Mouse (Mus musculus): ENCODE measurements at regions not wholly inside any gene's neighbourhood (a gene's known extent, or its start where the extent isn't known, plus 50 kb on each side); places are given as distances from the start of the nearest gene placed in this dataset.

DNA sequence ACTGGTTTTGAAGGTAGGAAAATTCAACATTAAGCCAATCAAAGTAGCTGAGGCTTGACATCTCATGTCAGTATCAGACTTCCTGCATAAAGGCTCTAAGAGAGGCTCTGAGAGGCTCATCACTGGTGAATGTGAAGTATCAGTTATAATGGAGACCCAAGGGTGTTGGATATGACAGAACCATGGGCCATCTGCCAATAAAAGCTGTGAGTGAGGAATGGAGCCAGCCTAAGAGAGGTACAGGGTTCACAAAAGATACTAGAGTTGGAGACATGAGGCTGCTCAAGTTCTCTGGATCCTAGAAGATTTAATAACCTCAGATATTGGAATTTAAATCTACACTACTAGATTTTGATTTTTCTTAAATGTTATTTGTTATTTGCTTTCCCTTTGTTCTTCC lies 440.1 kb upstream of the BC052040 start:
- no peak for TF ChIP-seq CTCF (IDR thresholded peaks at IDR 0.05; ENCODE audit: low read depth, low read length)
- TF ChIP-seq POLR2A (IDR thresholded peaks at IDR 0.05; ENCODE audit: borderline replicate concordance, low read depth, low read length) = no peak
- H3K4me3 ChIP-seq (ENCODE audit: insufficient read depth, low read length) = no peak overlapping the region
- H3K27ac ChIP-seq (ENCODE audit: insufficient read depth, low read depth, low read length) = no peak overlapping the region
- H3K4me1 ChIP-seq (ENCODE audit: control insufficient read depth, insufficient read depth, low read length) = no peaks in the 10 kb centered on the region

GRCm38 (mm10) chr2:115172111-115172510 lies 409.4 kb upstream of the BC052040 start:
- no peak for TF ChIP-seq CTCF (IDR thresholded peaks at IDR 0.05; ENCODE audit: low read depth, low read length)
- TF ChIP-seq POLR2A (IDR thresholded peaks at IDR 0.05; ENCODE audit: borderline replicate concordance, low read depth, low read length) = no peak
- H3K27ac ChIP-seq (ENCODE audit: insufficient read depth, low read depth, low read length) = no peak overlapping the region
- H3K4me3 ChIP-seq (ENCODE audit: insufficient read depth, low read length) = no peak overlapping the region
- H3K4me1 ChIP-seq (ENCODE audit: control insufficient read depth, insufficient read depth, low read length) = no peaks in the 10 kb centered on the region

GRCm38 (mm10) chr2:115177076-115177475 lies 404.4 kb upstream of the BC052040 start:
- H3K4me1 ChIP-seq (ENCODE audit: control insufficient read depth, insufficient read depth, low read length) = no peaks in the 10 kb centered on the region
- no peak overlapping the region for H3K27ac ChIP-seq (ENCODE audit: insufficient read depth, low read depth, low read length)
- TF ChIP-seq CTCF (IDR thresholded peaks at IDR 0.05; ENCODE audit: low read depth, low read length) = no peak
- TF ChIP-seq POLR2A (IDR thresholded peaks at IDR 0.05; ENCODE audit: borderline replicate concordance, low read depth, low read length) = no peak
- H3K4me3 ChIP-seq (ENCODE audit: insufficient read depth, low read length) = no peak overlapping the region

GRCm38 (mm10) chr2:115177896-115178295 lies 403.6 kb upstream of the BC052040 start:
- TF ChIP-seq CTCF (IDR thresholded peaks at IDR 0.05; ENCODE audit: low read depth, low read length) (no peak), POLR2A (IDR thresholded peaks at IDR 0.05; ENCODE audit: borderline replicate concordance, low read depth, low read length) (no peak)
- Histone ChIP-seq H3K4me1 (ENCODE audit: control insufficient read depth, insufficient read depth, low read length) (no peaks in the 10 kb centered on the region), H3K4me3 (ENCODE audit: insufficient read depth, low read length) (no peak overlapping the region)

DNA sequence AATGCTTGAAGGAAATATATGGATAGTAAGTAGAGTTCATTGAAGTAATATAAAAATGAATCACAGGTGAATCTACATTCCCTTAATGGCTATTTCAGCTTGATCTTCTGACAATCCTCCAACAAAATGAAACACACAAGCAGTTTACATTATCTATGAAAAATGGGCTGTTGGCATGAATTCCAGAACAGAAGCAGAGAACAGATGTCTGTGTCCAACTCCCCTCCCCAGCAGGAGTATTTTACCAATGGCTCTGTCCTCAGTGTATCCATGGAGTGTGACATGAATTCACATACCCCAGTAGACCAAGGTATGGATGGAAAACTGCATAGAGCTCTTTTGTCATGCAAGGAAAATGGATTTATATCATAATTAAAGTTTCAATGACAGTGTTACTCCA lies 370.3 kb upstream of the BC052040 start:
- no peaks in the 10 kb centered on the region for H3K4me1 ChIP-seq (ENCODE audit: control insufficient read depth, insufficient read depth, low read length)
- TF ChIP-seq CTCF (IDR thresholded peaks at IDR 0.05; ENCODE audit: low read depth, low read length) = no peak
- TF ChIP-seq POLR2A (IDR thresholded peaks at IDR 0.05; ENCODE audit: borderline replicate concordance, low read depth, low read length) = no peak
- H3K27ac ChIP-seq (ENCODE audit: insufficient read depth, low read depth, low read length) = no peak overlapping the region
- H3K4me3 ChIP-seq (ENCODE audit: insufficient read depth, low read length) = no peak overlapping the region

More at GRCm38 (mm10) chr2:115177896-115178295, 403.6 kb upstream of the BC052040 start:
- H3K27ac ChIP-seq (ENCODE audit: insufficient read depth, low read depth, low read length) = no peak overlapping the region

DNA sequence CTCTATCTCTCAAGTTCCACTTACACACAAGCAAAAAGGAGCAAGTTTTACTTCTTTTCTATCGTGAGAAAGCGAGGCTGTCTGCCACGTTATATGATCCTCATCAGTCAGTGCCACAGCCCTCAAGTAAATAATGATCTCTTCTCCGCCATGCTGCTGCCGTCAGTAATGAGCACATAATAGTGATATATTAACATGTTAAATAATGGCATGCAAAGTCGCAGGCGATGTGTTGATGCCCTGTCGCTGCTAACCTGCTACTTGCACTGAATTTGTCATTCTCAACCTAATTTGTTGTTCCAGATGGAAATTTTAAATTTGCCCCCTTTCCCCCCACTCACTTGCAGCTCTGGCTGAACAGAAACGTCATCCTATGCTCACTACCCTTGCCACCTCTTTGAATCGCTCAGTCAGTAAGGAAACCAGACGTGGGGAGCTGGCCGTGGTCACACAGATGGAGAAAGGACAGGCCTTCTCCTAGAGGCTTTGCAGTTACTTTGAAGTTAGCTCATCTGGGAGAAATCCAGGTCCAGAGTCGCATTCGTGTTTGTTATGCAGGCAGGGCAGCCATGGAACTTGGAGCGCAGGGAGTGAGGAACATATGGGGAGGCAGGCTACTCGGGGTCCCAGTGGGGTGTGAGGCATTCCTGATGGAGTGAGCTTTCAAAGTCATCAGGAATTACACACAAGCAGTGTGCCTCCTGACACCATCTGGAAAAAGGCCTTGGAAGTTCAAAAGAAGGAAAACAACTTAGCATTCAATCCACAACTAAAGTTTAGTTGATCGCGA lies 368.1 kb upstream of the BC052040 start:
- H3K4me1 ChIP-seq (ENCODE audit: control insufficient read depth, insufficient read depth, low read length) = no peaks in the 10 kb centered on the region
- no peak overlapping the region for H3K27ac ChIP-seq (ENCODE audit: insufficient read depth, low read depth, low read length)
- TF ChIP-seq POLR2A (IDR thresholded peaks at IDR 0.05; ENCODE audit: borderline replicate concordance, low read depth, low read length) = no peak
- no peak for TF ChIP-seq CTCF (IDR thresholded peaks at IDR 0.05; ENCODE audit: low read depth, low read length)
- no peak overlapping the region for H3K4me3 ChIP-seq (ENCODE audit: insufficient read depth, low read length)

GRCm38 (mm10) chr2:115214292-115214691 lies 367.2 kb upstream of the BC052040 start:
- H3K4me3 ChIP-seq (ENCODE audit: insufficient read depth, low read length) = no peak overlapping the region
- TF ChIP-seq CTCF (IDR thresholded peaks at IDR 0.05; ENCODE audit: low read depth, low read length) = no peak
- TF ChIP-seq POLR2A (IDR thresholded peaks at IDR 0.05; ENCODE audit: borderline replicate concordance, low read depth, low read length) = no peak
- H3K4me1 ChIP-seq (ENCODE audit: control insufficient read depth, insufficient read depth, low read length) = no peaks in the 10 kb centered on the region
- no peak overlapping the region for H3K27ac ChIP-seq (ENCODE audit: insufficient read depth, low read depth, low read length)

- TF ChIP-seq CTCF (IDR thresholded peaks at IDR 0.05; ENCODE audit: low read depth, low read length) (no peak), POLR2A (IDR thresholded peaks at IDR 0.05; ENCODE audit: borderline replicate concordance, low read depth, low read length) (no peak)
- Histone ChIP-seq H3K27ac (ENCODE audit: insufficient read depth, low read depth, low read length) (no peak overlapping the region), H3K4me3 (ENCODE audit: insufficient read depth, low read length) (no peak overlapping the region), H3K4me1 (ENCODE audit: control insufficient read depth, insufficient read depth, low read length) (no peaks in the 10 kb centered on the region)
Measured at GRCm38 (mm10) chr2:115230041-115230440, 351.5 kb upstream of the BC052040 start.

DNA sequence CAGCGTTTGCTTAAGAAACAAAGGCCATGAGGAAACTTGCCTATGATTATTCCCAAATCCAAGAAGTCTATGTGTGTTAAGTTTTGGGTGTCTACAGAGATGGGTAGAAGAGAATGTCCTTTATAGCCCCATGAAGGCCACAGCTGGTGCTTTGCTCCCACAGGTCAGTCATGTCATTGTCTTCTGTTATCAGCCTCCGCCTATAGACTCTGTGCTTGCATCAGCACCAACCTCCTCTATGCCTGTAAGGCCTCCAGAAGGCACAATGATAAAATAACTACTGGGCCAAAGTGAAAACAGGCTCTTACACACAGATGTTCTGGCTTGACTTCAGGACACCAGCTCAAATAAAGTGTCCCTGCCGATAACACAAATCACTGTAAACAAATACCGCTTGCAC lies 333.8 kb upstream of the BC052040 start:
- no peak for TF ChIP-seq CTCF (IDR thresholded peaks at IDR 0.05; ENCODE audit: low read depth, low read length)
- TF ChIP-seq POLR2A (IDR thresholded peaks at IDR 0.05; ENCODE audit: borderline replicate concordance, low read depth, low read length) = no peak
- no peak overlapping the region for H3K27ac ChIP-seq (ENCODE audit: insufficient read depth, low read depth, low read length)
- no peak overlapping the region for H3K4me3 ChIP-seq (ENCODE audit: insufficient read depth, low read length)
- no peaks in the 10 kb centered on the region for H3K4me1 ChIP-seq (ENCODE audit: control insufficient read depth, insufficient read depth, low read length)

DNA sequence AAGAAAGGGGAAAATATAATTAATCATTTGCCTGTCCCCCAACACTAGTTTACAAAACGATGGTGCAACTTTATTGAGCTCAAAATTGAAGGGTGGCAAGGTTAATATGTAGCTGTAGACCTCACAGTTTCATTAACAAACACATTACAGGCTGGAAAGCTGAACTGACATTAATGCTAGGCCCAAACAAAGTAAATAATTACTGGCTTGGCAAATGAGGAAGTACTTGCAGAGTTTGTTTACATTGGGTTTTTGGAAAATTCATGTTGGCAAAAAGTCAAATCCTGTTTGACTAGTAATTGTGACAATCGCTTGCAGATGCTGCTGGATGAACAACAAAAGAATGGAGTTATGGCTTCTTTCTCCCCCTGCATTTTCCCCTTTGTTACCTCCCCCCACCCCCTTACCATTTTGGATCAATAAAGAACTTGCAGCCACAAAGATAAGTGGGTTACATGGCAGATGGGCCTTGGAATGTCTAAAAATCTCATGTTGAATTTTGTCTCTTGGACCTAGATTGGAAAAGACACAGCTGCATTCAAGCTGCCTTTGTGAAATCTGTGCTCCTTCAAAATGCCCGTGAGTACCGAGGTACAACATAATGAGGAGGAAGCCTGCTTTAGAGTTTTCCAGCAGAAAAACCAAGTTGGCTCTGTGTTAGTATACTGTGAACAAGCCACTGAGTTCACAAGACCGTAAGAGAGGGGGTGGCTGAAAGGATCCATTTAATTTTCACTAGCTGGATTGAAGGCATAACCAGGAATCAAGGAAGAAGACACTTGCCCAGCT lies 331.3 kb upstream of the BC052040 start:
- no peak for TF ChIP-seq CTCF (IDR thresholded peaks at IDR 0.05; ENCODE audit: low read depth, low read length)
- TF ChIP-seq POLR2A (IDR thresholded peaks at IDR 0.05; ENCODE audit: borderline replicate concordance, low read depth, low read length) = no peak
- Histone ChIP-seq H3K4me3 (ENCODE audit: insufficient read depth, low read length) (no peak overlapping the region), H3K4me1 (ENCODE audit: control insufficient read depth, insufficient read depth, low read length) (no peaks in the 10 kb centered on the region), H3K27ac (ENCODE audit: insufficient read depth, low read depth, low read length) (no peak overlapping the region)
